Mouse (Mus musculus) G1E-ER4 (cell line): Measurements from ENCODE around the gene Myo1g. TPM values are rescaled to one million over a fixed set of nuclear protein-coding genes. Genes with fewer than 3 reads are reported as not detected.

Experiments used
- GATA1 ChIP-seq: IDR thresholded peaks from one replicate; pipeline ENCODE4 v1.8.0; 2012; ENCODE audit warnings: low read length, inconsistent platforms
- polyA plus RNA-seq: library from polyadenylated mRNA; stranded (reverse); fragments of >175 nt; gene quantifications from 2 replicates; pipeline ENCODE4 v1.2.3, GENCODE M21; 2012

Myo1g gene
- polyA plus RNA-seq, 1 experiment = 27.9 TPM

GRCm38 (mm10) chr11:6546205-6547013 is 25.6 kb upstream of the Myo1g start, which contains the start of gene Ccm2:
Gene Ccm2, plus strand, starts transcription at chr11:6546887.
- TF ChIP-seq GATA1 = no peak

GRCm38 (mm10) chr11:6545857-6546192 is 25.1 kb upstream of the Myo1g start:
- TF ChIP-seq GATA1 = no peak

- no peak for TF ChIP-seq GATA1
Observed at GRCm38 (mm10) chr11:6545186-6545856, 24.6 kb upstream of the Myo1g start.

- no peak for TF ChIP-seq GATA1
Observed at GRCm38 (mm10) chr11:6544683-6545082, 23.9 kb upstream of the Myo1g start.

GRCm38 (mm10) chr11:6530746-6531145 is 10.0 kb upstream of the Myo1g start:
- no peak for TF ChIP-seq GATA1

GRCm38 (mm10) chr11:6529961-6530360 is 9.2 kb upstream of the Myo1g start:
- no peak for TF ChIP-seq GATA1

- no peak for TF ChIP-seq GATA1
Observed at GRCm38 (mm10) chr11:6528186-6529006, 7.6 kb upstream of the Myo1g start.

- TF ChIP-seq GATA1 = no peak
Observed at GRCm38 (mm10) chr11:6527256-6528185, 6.8 kb upstream of the Myo1g start.

- TF ChIP-seq GATA1 = no peak
Observed at GRCm38 (mm10) chr11:6525241-6525640, 4.5 kb upstream of the Myo1g start.

- no peak for TF ChIP-seq GATA1
Observed at GRCm38 (mm10) chr11:6524880-6525238, 4.1 kb upstream of the Myo1g start.

GRCm38 (mm10) chr11:6524165-6524879 is 3.6 kb upstream of the Myo1g start:
- TF ChIP-seq GATA1 = no peak

GRCm38 (mm10) chr11:6523662-6524088 is 2.9 kb upstream of the Myo1g start:
- TF ChIP-seq GATA1 = no peak

- TF ChIP-seq GATA1 = no peak
Observed at GRCm38 (mm10) chr11:6522782-6523525, 2.2 kb upstream of the Myo1g start.
